Mouse (Mus musculus): ENCODE results near the gene Ppp2r2d. TPM values are rescaled to one million over a fixed set of nuclear protein-coding genes. Genes with fewer than 3 reads are reported as not detected.

Gene Ppp2r2d
- total RNA-seq, 2 experiments from 2014 or later: 66.5 to 68.9 TPM

DNA sequence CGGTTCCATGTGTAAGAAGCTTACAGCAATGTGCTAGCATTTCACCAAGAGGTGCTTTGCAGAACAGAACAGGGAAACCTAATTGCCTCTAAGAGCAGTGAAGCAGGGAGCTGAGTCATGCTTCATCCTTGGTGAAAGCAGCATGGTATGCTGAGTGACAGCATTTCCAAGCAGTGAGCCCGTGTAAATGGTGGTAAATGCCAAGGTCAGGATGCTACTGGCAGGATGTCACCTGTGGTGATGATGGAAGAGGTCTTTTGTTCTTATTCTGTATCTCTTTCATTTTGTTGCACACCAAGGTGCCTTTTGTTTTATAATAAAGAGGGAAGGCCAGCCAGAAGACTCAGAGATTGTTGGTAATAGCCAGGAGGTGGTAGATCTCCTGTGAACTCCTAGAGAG is 10.8 kb downstream of the Ppp2r2d start:
- DNase-seq: no peak

DNA sequence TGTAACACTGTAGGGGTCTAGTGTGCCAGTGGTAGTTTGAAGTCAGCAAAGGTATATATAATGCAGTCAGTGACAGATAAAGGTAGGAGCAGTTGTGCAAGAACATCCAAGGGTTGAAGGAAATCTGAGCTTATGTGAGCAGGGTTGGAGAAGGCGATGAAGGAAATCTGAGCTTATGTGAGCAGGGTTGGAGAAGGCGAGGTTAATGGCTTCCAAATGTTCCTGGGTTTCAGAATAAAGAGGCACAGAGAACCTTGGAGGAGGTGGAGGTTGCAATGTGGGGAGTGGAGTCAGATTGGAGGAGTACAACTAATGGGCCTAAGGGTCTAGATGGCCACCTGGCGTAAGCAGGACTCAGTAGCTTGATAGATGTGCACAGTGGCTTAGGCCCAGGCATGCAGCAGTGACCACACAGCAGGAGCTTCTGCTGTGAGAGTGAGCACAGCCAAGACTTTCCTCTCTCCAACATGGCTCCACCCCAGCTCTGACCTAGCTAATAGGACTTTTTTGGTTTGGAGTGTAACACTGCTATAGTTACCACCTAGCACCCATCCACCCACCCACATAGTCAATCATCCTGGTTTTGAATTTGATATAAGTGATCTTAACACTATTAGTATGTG is 18.2 kb downstream of the Ppp2r2d start:
- no peak for DNase-seq

DNA sequence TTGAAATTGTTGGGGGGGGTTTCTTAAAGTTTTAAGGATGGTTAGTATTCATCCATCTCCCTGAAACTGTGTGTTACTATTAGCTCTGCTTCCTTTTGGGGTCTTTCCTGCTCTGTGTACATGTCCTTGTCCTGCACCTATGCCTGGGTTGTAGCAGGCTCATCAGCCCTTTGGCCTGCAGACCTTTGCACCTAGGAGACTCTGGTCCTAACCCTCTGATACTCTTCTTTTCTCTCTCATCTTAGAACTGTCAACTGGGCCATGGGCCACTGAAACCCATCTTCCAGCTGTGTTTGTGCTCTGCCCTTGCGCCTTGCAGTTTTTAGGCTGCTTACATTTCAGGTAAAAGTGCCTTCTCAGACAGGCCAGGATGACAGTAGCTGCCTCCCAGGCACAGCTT is 18.9 kb downstream of the Ppp2r2d start:
- DNase-seq: no peak

DNA sequence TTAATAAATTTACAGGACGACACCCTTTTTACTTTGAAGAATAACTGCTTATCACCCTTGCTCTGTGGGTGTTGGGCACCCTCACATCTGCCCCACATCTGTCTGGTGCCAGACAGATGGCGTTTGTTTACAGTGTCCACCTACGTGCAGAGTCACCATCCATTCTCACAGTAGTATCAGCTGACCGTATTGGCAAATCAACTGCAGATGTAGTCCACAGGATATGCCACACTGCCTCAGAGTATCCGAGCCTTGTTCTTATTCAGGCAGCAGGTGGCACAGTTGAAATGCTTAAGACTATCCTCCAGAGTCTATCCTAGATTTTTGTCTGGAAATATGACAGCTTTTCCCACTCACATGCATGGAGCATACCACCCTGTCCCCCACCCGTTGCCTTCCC is 21.4 kb downstream of the Ppp2r2d start:
- no peak for DNase-seq

DNA sequence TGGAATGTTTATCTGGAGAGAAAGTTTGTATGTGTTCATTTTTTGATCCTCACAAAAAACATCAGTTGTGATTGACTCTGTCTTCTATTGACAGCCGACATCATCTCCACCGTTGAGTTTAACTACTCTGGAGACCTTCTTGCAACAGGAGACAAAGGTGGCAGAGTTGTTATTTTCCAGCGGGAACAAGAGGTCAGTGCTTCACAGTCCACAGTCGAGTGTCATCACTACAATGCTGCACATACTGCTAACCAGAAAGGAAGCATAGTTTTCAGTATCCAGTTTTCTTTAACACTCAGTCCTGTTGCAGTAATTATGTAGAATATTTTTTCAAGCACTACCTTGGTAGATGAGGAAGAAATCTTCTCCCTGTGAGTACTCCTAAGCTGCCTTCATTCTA is 22.4 kb downstream of the Ppp2r2d start:
- DNase-seq: no peak

DNA sequence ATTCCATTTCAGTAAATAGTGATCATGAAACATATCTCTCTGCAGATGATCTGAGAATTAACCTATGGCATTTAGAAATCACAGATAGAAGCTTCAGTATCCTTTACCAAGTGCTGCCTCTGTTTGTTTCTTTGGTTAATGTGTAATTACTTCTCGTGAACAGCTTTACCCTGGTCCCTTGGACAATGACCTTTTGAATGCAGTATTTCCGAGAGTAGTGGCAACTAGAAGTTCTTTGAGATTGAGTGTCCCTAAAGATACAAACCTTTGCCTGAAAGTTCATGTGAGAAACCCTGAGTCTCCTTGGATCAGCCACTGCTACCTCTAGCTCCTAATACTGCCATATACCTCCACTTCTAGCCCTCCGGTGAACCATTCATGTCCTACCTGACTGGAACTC is 27.1 kb downstream of the Ppp2r2d start:
- no peak for DNase-seq

DNA sequence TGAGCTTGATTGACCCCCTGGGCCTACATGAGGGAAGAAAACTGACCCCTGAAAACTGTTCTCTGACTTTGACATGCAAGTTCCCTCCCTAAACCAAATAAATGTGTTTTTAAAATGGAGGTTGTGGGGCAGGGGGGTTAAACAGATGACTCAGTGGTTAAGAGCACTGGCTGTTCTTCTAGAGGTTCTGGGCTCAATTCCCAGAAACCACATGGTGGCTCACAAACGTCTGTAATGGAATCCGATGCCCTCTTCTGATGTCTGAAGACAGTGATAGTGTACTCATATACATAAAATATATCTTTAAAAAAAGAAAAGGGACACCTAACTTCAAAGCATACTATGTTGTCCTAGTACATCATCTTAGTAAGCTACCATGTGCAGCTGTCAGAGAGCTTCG is 29.2 kb downstream of the Ppp2r2d start:
- DNase-seq: no peak

DNA sequence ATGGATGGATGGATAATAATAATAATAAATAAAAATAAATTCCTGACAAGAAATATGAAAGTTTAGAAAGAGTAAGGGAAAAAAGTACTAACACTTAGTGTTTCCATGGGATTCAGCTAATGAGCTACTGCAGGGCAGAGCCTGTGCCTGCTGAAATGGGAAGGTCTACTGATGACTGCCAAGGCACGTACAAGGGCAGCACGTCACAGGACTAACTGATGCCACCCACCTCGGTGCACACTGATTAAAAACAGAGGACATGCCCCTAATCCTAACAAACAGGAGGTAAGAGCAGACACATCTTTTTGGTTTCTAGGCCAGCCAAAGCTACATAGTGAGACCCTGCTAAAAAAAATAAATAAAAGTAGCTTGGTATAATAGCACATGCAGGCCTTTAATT is 37.8 kb downstream of the Ppp2r2d start:
- DNase-seq: no peak

DNA sequence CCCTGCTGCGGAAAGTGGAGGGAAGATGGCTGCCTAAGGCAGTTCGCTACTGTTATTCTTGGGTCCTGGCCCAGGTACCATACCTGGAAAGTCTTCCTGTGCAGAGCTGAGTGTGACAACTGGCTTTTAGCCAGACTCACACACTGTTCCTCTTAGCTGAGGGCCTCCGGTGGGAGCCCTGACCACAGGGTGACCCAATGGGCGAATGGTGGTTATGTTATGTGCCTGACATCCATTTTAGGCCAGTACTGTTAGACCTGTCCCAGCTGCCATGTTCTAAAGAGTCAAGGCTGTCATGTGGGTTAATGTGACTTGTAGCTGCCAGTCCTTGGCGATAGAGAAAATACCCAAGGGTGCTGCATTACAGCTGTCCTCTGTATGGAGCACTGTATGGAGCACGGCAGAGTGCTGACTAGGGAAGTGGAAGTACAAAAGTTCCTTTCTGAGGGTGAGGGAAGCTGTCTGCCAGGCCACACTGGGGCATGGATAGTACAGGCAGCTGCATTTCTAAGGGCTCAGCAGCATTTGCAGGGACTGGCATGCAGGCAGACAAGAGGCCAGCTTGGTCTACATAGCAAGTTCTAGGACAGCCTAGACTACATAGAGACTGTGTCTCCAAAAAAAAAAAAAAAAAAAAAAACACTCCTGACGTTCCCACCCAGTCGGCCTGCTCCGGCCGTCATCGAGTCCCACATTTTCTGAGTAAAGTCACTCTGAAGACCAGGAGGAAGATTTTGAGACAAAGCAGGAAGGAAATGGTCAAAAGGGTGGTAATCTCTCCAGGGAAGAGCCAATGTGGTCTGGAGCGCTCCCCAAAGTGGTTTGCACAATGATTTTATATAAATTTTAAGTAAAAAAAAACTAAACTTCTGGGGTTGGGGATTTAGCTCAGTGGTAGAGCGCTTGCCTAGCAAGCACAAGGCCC is 39.7 kb downstream of the Ppp2r2d start:
- DNase-seq: no peak

DNA sequence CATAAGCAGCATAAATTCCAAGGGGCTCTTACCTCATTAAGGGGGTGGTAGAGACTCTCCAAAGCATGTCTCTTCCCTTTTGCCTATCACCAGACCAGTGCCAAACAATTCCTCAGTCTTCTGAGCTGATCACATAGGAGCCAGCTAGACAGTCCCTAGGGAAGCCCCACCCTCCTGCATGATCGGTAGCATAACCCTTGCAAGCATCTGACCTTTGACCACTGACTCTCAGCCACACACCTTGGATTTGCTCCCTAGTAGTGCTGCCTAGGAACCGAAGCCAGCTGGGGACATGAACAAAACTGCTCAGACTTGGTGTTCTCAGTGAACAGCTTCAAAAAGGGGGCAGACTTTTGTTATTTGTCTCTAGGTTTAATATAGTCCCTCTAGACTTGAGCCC is 52.2 kb downstream of the Ppp2r2d start:
- no peak for DNase-seq

DNA sequence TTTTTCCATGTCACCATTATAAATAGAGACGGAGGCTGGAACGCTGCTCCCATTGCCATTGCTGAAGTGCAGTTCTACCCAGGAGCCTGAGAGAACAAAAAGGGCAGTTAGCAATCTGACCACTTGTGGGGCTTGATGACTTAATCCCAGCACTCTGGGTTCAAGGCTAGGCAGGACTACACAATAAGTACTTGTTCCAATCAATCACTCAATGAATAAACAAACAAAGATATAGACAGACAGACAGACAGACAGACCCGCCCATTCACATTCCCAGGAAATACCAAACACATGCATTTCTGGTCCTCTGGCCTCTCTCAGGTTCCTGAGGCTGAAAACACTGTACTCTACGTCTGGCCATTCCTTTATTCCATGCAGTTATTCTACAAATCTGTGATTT is 52.9 kb downstream of the Ppp2r2d start:
- DNase-seq: no peak

DNA sequence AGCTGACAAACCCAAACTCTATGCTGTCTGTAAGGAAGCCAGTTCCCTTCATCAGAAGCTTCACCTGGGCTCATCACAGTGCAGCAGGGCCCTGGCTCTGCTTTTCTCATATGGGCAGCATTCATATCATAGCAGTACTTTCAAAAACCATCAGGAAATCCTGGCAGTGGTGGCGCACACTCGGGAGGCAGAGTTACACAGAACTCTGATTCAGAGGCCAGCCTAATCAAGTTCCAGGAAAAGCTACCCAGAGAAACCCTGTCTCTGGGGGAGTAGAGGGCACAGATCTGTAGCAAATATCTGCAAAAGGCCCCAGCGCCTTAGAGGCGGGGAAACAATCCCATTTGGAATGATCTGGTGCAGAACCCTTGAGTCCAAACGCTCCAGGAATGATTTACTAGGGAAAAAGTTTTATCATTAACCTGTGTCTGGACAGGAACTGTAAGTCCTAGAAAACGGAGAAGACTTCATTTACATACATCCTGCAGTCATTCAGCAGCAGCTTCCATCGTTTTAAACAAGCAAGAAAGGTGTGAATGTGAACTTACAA is 58.1 kb downstream of the Ppp2r2d start:
- no peak for DNase-seq

DNA sequence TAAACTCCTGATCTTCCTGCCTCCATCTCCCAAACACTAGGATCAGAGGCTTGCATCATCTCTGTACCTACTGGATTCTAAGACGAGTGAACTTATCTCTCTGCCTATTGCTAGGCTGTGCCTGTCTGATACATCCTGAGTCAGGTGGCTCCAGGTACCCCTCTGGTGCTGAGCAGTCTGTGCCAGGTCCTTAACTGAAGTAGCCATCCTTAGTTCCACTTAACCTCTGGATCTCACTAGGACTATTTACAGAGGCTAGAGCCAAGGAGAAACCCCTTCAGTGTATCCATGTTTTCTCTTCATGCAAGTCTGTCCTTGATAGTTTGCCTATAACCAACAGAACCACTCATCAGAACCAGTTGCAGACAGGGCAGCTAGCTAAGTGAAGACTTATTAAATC is 60.6 kb downstream of the Ppp2r2d start:
- DNase-seq: no peak

DNA sequence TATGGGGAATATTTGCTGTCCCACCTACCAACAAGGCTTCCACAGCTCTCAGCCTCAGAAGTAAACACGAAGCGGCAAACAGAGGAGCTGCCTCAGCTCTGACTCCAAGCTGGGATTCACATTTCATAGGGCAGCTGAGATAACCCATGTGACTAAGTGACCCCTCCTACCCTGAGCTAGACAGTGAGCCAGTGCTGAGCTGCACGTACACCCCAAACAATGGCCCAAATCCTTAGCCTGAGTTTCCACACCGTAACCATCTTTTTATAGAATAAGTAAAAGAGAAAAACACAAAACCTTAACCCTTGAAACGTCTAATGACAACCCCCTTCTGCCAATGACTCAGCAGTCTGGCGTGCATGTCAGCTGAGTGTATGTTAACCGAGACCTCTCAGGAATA is 61.2 kb downstream of the Ppp2r2d start:
- peak; percentile 70 for DNase-seq

DNA sequence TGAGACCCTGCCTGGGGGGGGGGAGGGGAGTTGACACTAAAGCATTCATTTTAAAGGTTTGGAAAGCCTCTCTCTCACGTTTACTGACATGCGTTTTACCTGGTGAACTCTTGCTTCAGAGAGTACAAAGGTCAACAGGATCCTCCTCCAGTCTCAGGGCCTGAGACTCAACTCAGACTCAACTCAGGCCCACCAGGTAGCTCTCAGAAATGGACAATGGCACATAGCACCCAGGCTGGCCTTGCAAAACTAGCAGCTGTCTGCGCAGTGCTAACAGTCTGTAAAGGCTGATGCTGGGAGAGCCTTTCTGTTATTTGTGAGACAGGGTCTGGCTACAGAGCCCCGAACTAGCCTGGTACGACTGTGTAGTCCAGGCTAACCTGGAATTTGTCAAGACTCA is 62.1 kb downstream of the Ppp2r2d start:
- DNase-seq: no peak

DNA sequence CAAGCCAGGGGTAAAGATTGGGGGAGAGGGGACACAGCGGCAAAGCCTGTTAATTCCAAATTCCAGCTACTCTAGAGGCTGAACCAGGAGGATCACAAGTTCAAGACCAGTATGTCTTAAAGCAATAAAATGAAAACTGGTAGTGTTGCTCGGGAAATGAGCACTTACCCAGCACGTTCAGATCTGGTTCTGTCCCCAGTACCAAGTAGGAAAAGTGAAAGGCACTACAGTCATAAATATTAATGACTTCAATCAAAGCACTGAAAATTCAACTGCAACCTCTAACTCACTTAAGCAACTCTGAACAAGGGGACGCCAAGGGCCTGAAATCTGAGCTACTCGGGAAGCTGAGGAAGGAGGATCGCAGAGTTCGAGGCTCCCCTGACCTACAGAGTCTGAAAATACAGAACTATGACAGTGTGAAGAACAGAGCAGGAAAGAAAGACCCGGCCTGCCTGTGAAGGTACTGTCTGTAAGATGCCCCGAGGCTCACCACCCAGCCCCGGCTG is 62.9 kb downstream of the Ppp2r2d start:
- no peak for DNase-seq

DNA sequence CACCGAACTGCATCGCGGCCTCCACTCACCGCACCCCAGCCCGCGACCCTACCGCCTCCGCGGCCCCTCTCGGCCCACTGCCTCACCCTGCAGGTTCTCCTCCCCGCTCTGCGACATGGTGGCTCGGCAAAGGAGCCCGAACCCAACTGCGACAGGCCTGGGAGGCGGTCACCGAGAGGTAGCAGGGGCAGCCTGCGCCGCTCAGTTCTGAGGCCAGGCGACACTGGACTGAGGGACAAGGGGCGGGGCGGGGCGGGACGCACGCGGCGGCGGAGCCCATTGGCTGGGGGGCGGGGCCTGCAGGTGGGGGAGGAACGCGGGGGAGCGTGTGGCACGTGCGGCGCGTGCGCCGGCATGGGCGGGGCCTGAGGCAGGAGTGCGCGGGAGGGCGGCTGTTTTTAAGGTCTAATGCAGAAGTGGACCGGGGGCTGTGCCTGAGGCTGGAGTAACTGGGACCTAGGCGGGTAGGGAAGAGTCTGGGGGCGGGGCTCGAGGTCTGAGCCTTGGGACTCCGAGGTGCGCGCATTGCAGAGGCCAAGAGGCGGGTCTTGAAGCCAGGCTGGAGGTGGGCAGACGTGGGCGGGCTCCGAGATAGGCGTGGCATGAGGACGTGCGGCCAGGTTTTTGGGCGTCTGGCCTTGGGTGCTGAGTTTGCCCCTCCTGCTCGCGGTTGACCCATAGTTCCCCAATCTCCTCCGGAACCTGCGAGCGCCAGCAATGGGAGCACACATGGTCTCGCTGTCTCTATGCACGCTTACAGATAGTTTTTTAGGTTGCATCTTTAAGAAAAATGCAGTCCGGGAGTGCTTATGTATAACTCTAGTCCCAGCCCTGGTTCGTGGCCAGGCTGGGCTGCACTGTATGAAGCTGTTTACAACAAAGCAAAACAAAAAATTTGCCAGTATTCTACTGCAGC is 63.7 kb downstream of the Ppp2r2d start, which contains the start of gene Bnip3:
Bnip3 (minus strand) TSS at position 243 of the 916 bp plus-strand sequence.
- peak; percentile 96 for DNase-seq

DNA sequence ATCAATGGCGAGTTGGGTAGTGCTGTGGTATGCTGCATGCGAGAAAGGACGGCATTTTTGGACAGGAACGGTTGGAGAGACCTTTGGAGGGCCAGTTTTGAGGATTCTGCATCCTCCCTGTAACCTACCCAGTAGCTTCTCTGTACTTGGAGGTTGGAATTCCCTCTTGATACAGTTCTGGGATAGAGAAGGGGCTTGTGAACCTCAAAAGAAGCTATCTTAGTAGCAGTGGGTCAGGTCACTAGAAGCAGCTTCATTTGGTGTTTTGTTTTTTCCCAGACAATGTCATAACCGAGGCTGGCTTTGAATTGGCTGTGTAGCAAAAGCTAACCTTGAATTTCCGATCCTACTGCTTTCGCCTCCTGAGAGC is 64.3 kb downstream of the Ppp2r2d start:
- DNase-seq: no peak

DNA sequence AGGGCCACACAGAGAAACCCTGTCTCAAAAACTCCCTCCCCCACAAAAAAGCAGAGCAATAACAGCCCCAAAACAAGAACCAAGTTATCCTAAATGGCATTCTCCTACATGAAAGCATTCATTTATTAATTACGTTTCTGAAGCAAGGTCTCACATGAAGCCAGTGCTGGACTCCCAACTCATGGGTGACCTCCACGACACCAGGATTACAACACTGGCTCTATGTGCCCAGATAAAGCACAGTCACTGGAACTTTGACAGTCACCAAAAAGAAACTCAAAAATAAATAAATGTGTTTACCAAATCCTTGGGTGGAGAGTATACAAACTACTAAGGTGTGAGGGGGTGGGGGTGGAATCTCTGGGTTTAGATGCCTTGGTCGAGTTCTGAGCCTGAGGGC is 67.7 kb downstream of the Ppp2r2d start:
- peak; percentile 47 for DNase-seq

DNA sequence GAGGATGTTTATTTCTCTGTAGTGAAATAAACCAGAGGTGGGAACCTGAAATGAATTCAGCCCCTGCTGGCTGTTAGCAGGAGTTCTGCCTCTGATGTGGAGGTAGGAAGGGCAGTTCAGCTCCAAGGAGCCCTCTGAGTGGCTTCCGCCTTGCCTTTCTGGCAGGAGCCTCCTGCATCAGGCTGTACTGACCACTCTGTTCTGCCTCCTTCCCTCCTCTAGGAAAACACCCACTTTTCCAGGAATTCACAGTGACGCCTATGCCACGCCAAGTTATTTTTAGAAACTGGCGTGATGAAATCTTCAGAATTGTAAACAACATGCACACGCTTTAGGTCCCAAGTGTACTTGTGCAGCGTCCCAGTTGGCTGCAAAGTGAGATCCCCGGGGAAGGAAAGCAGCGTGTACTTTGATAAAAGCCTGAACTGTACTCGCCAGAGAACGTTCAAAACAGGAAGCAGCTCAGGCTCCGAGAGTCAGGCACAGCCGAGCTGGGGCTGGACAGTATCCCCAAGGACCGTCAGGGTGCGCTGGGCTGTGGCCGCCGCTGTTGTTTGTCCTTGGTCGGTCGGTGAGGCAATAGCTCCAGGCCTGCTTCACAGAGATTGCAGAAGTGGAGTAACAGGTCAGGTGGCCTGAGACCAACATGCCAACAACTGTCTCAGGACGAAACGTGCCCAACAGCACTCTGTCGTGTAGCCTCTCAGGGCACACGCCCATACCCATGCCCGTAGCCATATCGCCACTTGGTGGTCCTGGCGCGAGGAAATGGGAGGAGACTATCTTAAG is 73.5 kb downstream of the Ppp2r2d start:
- DNase-seq: peak; percentile 89

DNA sequence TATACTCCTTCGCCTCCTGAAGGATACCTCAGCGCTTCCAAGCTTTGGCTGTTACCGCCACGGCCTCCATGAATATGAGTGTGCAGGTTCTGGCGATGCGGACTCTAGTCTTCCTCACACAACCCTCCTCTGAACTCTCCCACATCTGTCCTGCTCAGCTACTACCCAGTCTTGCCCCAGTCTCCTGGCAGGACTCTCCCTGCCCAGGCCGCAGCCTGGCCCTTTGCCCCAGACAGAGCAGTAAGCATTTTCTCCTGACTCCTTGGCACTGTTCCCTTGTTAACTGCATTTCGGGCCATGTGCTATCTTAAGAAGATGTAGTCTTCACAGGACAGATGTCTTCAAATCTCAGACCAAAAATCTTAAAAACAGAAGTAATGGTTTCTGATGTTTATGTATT is 75.7 kb downstream of the Ppp2r2d start:
- peak; percentile 43 for DNase-seq

Measured in adrenal gland, postnatal 10 days (tissue).